ENCODE assay signal across 8 mouse cellular contexts in genomic region chr11:83020621-83021020, GRCm38 (mm10). TPM values are rescaled to one million over a fixed set of nuclear protein-coding genes. Genes with fewer than 3 reads are reported as not detected.
DNase-seq lines count a peak whose midpoint lies in the region; ATAC-seq lines count a peak whose summit lies in the region.

Gene Slfn8 (minus strand): TSS chr11:83020810.

- peak; percentile 50 to 84 for DNase-seq in adrenal gland, adult (ENCODE audit: inconsistent age in 2 of 2, low spot score in 1 of 2)
- DNase-seq in adrenal gland, postnatal 4 days (ENCODE audit: low spot score in 2 of 2), result no peak
- peak; percentile 12 for DNase-seq in urinary bladder, postnatal 14 days (ENCODE audit: low spot score)
- no peak for DNase-seq in urinary bladder, postnatal 10 days (ENCODE audit: low spot score)
- DNase-seq in heart, postnatal 36 days, result peak; percentile 49 to 62
- DNase-seq in cerebellum, adult 8-10 months, result no peak
- DNase-seq in embryo, embryonic 10.5 days (ENCODE audit: low spot score), result no peak

- peak; percentile 77 for ATAC-seq in monocyte, adult 5-6 weeks (replicated peaks; ENCODE audit: insufficient number of reproducible peaks, low FRiP score, low TSS enrichment, poor library complexity, severe bottlenecking)

- intact Hi-C loops in heart, postnatal 36 days (cut with DNase I), result no loop called here

RNA-seq across cellular contexts. Expression of gene Slfn8, which starts in this region (rescaled TPM):
- 1 to 10 TPM in 1 of 2 experiments, under 1 TPM in 1; 0.84 to 1.3 TPM for total RNA-seq in adrenal gland, postnatal 4 days (2021)
- total RNA-seq in heart, postnatal 36 days (2021), result 1 to 10 TPM in 1 of 2 experiments, under 1 TPM in 1; 0.56 to 1.5 TPM
- 32.7 to 79.3 TPM (median 34.1 TPM) in 3 replicates for total RNA-seq in monocyte, adult 5-6 weeks (2017)

Comparison
In these comparisons a context has a peak if more than half of its experiments do, and no peak if none do; other contexts are left out.
1. RNA of gene Slfn8 (total RNA-seq): 32.7 to 79.3 TPM in monocyte, adult 5-6 weeks; 0.56 to 1.5 TPM in heart, postnatal 36 days and 0.84 to 1.3 TPM in adrenal gland, postnatal 4 days; every median in the first group is over 10 times any median in the second.
2. DNase-seq: peak in adrenal gland, adult (2 of 2), urinary bladder, postnatal 14 days (single experiment) and heart, postnatal 36 days (2 of 2); none in adrenal gland, postnatal 4 days (0 of 2), urinary bladder, postnatal 10 days (single experiment), cerebellum, adult 8-10 months (single experiment) and embryo, embryonic 10.5 days (single experiment).